Mouse (Mus musculus) stomach, postnatal 0 days (tissue): Measurements from ENCODE around the gene Ptges3. TPM values are rescaled to one million over a fixed set of nuclear protein-coding genes. Genes with fewer than 3 reads are reported as not detected.
A peak's percentile ranks its signal among the peaks of the same experiment; 100 is the strongest.
"Not testable (repeated sequence)": the region's sequence is repeated elsewhere in the genome, so short reads cannot be mapped to it uniquely, and the experiment has no call there.

ENCODE experiments used
- ATAC-seq: fragments of 200-750 bp; cut with Nextera tagmentation; 2 replicates; pipeline ENCODE4 v1.8.0; 2017; ENCODE audit not compliant: low FRiP score, low TSS enrichment
- DNase-seq: peaks from one replicate; pipeline ENCODE4 v3.0.0-alpha.2; 2016; ENCODE audit warnings: low spot score
- H3K27ac ChIP-seq: fragments of 300-500 bp; sonication (generic); replicated peaks from 2 replicates; pipeline ENCODE4 v1.5.1; 2014; ENCODE audit warnings: mild to moderate bottlenecking, control low read depth
- H3K27me3 ChIP-seq: fragments of 300-500 bp; sonication (generic); 2 replicates; pipeline ENCODE4 v1.6.1; 2014; ENCODE audit warnings: low read length; ENCODE audit not compliant: control insufficient read depth, insufficient read depth
- H3K36me3 ChIP-seq: fragments of 300-500 bp; sonication (generic); 2 replicates; pipeline ENCODE4 v1.6.1; 2014; ENCODE audit warnings: low read length, mixed read lengths; ENCODE audit not compliant: control insufficient read depth, insufficient read depth
- H3K4me1 ChIP-seq: fragments of 300-500 bp; sonication (generic); replicated peaks from 2 replicates; pipeline ENCODE4 v1.6.1; 2014; ENCODE audit warnings: antibody characterized with exemption; ENCODE audit not compliant: control insufficient read depth, insufficient read depth
- H3K4me2 ChIP-seq: fragments of 300-500 bp; sonication (generic); replicated peaks from 2 replicates; pipeline ENCODE4 v1.6.1; 2014; ENCODE audit warnings: low read depth, mild to moderate bottlenecking, control low read depth, moderate library complexity
- H3K4me3 ChIP-seq: fragments of 300-500 bp; sonication (generic); 2 replicates; pipeline ENCODE4 v1.5.1; 2014; ENCODE audit warnings: low read depth, low read length, control low read depth
- H3K9ac ChIP-seq: fragments of 300-500 bp; sonication (generic); 2 replicates; pipeline ENCODE4 v1.6.1; 2014; ENCODE audit warnings: mild to moderate bottlenecking, low read length, control low read depth, mixed read lengths
- H3K9me3 ChIP-seq: fragments of 300-500 bp; sonication (generic); 2 replicates; pipeline ENCODE4 v1.6.1; 2016; ENCODE audit warnings: low read length; ENCODE audit not compliant: control insufficient read depth
- CTCF ChIP-seq: IDR thresholded peaks from 2 replicates; pipeline ENCODE4 v1.5.1; 2016; ENCODE audit warnings: antibody characterized with exemption, low read depth, mild to moderate bottlenecking, moderate library complexity
- EP300 ChIP-seq: optimal IDR thresholded peaks from 2 replicates; pipeline ENCODE3; 2016; ENCODE audit warnings: antibody characterized with exemption
- WGBS: fragments of 180-500 bp; shearing (Covaris S2); extraction: QIAGEN DNeasy Blood & Tissue Kit; methylation state at CpG from one replicate; pipeline ENCODE4 v1.1.7; 2014; 5-methylcytosine and 5-hydroxymethylcytosine counted together
- polyA plus RNA-seq: library from polyadenylated mRNA; unstranded; fragments of >200 nt; fragmentation: Nextera tagmentation; extraction: Ambion mirVana; gene quantifications from 2 replicates; pipeline ENCODE4 v1.2.1, GENCODE M21; 2015

Gene Ptges3
- polyA plus RNA-seq, 1 experiment from 2014 or later, result 316 TPM

GRCm38 (mm10) chr10:128051589-128051988 is 7.2 kb upstream of the Ptges3 start:
- Histone ChIP-seq H3K9me3 (no peaks in the 10 kb centered on the region), H3K4me3 (no peak overlapping the region), H3K27me3 (no peaks in the 10 kb centered on the region), H3K36me3 (peaks cover 10% of the 10 kb centered on the region), H3K4me1 (no peaks in the 10 kb centered on the region), H3K27ac (no peak overlapping the region), H3K9ac (no peak overlapping the region), H3K4me2 (no peak overlapping the region)
- ATAC-seq, result no peak
- TF ChIP-seq CTCF, result no peak
- TF ChIP-seq EP300, result no peak
- WGBS, result 93% methylated on average over 5 of the region's 5 CpGs
- peak; percentile 12 for DNase-seq

DNA sequence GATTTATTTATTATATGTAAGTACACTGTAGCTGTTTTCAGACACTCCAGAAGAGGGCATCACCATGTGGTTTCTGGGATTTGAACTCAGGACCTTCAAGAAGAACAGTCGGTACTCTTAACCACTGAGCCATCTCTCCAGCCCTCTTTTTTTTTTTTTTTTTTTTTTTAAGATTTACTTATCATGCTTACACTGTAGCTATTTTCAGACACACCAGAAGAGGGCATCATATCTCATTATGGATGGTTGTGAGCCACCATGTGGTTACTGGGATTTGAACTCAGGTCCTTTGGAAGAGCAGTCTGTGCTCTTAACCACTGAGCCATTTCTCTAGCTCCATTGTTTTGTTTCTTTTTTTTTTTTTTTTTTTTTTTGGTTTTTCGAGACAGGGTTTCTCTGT is 6.6 kb upstream of the Ptges3 start:
- not testable (repeated sequence) for H3K4me1 ChIP-seq, H3K27ac ChIP-seq, ATAC-seq, H3K9ac ChIP-seq, H3K9me3 ChIP-seq, H3K4me2 ChIP-seq, H3K4me3 ChIP-seq, H3K27me3 ChIP-seq, DNase-seq, H3K36me3 ChIP-seq
- 93% methylated on average over 1 of the region's 2 CpGs for WGBS

DNA sequence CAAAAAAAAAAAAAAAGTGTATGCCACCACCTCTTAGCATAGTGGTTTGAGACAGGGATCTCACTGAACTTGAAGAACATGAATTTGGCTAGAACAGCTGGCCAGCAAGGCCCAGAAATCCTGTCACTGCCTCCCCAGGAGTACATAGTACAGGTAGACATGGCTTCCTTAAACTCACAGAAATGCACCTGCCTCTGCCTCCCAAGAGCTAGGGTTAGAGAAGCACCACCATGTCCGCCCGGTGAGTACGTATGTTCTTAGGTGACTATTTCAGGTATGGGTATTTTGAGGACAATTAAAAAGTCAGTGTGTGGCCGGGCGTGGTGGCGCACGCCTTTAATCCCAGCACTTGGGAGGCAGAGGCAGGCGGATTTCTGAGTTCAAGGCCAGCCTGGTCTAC is 5.8 kb upstream of the Ptges3 start:
- H3K4me1 ChIP-seq, result no peaks in the 10 kb centered on the region
- H3K27ac ChIP-seq, result no peak overlapping the region
- H3K36me3 ChIP-seq, result peaks cover 8% of the 10 kb centered on the region
- 93% methylated on average over 8 of the region's 8 CpGs for WGBS
- no peak for TF ChIP-seq CTCF
- TF ChIP-seq EP300, result no peak
- H3K9ac ChIP-seq, result no peak overlapping the region
- no peak overlapping the region for H3K4me3 ChIP-seq
- no peaks in the 10 kb centered on the region for H3K9me3 ChIP-seq
- H3K27me3 ChIP-seq, result no peaks in the 10 kb centered on the region
- H3K4me2 ChIP-seq, result no peak overlapping the region
- ATAC-seq (no peak), DNase-seq (no peak)

- Histone ChIP-seq H3K4me3 (peak overlapping the region; percentile 87), H3K9me3 (no peaks in the 10 kb centered on the region), H3K27ac (peak overlapping the region; percentile 98), H3K9ac (peak overlapping the region; percentile 89), H3K4me2 (peak overlapping the region; percentile 73), H3K36me3 (no peaks in the 10 kb centered on the region), H3K27me3 (no peaks in the 10 kb centered on the region), H3K4me1 (no peaks in the 10 kb centered on the region)
- TF ChIP-seq CTCF (no peak; the same call in 1 of the 2 replicates), EP300 (no peak)
- no peak for ATAC-seq
- under 1% methylated on average over 18 of the region's 18 CpGs for WGBS
- no peak for DNase-seq
These were observed 570 bp upstream of the Ptges3 start for GRCm38 (mm10) chr10:128058184-128058583.

DNA sequence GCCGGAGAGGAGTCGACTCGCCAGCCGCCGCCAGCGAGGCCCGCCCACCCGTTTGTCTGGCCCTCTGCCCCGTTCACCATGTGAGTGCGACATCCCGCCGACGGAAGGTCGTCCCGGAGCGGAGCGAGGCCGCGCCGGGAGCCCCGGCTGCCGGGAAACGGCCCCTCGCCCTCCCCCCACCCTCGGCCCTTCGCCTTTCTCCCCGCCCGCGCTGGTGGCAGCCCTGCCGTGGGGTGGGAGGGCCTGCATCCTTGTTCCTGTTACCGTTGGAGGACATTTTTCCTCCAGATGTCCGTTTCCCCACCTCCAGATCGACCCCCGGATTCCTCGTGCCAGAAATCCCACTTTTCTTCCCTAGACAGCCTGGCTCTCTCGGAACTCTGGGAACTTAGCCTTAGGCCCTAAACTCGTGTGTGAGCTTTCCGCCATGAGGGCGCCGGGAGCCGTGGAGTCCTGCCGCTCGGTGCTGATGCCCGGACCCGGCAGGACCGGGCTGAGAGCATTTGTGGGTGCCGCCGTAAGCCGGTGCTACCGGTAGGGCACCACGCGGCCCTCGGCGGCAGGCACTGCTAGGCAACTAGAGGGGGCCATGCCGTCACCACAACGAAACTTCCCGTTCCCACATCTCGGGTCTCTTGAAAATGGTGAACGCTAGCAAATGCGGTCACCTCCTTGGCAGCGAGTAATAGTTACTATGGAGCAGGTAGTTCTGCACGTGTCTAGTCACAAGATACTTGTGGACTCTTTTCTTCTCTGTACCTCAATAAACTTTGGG is 640 bp downstream of the Ptges3 start:
- H3K27me3 ChIP-seq, result no peaks in the 10 kb centered on the region
- peak overlapping the region; percentile 87 for H3K4me3 ChIP-seq
- DNase-seq (peak; percentile 76), ATAC-seq (peak; percentile 52)
- H3K27ac ChIP-seq, result peak overlapping the region; percentile 98
- peak; percentile 40; the same call in 1 of the 2 replicates for TF ChIP-seq CTCF
- no peak for TF ChIP-seq EP300
- H3K9me3 ChIP-seq, result no peaks in the 10 kb centered on the region
- peak overlapping the region; percentile 89 for H3K9ac ChIP-seq
- H3K4me2 ChIP-seq, result peak overlapping the region; percentile 77
- no peaks in the 10 kb centered on the region for H3K4me1 ChIP-seq
- H3K36me3 ChIP-seq, result peaks cover 4% of the 10 kb centered on the region; the same call in 1 of the 2 replicates
- 1% methylated on average over 55 of the region's 62 CpGs for WGBS

DNA sequence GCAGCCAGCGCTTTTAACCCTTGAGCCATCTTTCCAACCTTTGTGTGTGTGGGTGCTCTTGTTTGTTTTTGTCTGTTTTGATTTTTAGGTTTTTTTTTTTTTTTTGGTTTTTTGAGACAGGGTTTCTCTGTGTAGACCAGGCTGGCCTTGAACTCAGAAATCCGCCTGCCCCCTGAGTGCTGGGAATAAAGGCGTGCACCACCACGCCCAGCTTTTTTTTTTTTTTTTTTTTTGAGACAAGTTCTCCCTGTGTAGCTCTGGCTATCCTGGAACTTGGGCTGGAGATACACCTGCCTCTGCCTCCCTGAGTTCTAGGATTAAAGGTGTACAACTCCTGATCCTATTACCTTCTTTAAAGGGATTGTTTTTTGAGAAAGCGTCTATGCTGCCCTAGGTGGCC is 2.4 kb downstream of the Ptges3 start:
- H3K9ac ChIP-seq, result no peak overlapping the region
- H3K9me3 ChIP-seq, result no peaks in the 10 kb centered on the region
- WGBS, result 78% methylated on average over 5 of the region's 5 CpGs
- H3K4me1 ChIP-seq, result no peaks in the 10 kb centered on the region
- peak overlapping the region; percentile 77 for H3K4me2 ChIP-seq
- ATAC-seq (no peak), DNase-seq (no peak)
- no peak overlapping the region for H3K4me3 ChIP-seq
- no peaks in the 10 kb centered on the region for H3K27me3 ChIP-seq
- TF ChIP-seq CTCF (no peak), EP300 (no peak)
- H3K27ac ChIP-seq, result no peak overlapping the region
- peaks cover 4% of the 10 kb centered on the region; the same call in 1 of the 2 replicates for H3K36me3 ChIP-seq
